Mouse (Mus musculus) cerebellum, adult (tissue): ENCODE results near the gene BC030500.

Source experiments
- ATAC-seq: cut with Nextera tagmentation; 2 replicates; pipeline ENCODE4 v1.9.2; 2017; ENCODE audit warnings: mild to moderate bottlenecking, moderate library complexity, mixed read lengths; ENCODE audit not compliant: insufficient number of reproducible peaks, low FRiP score, low TSS enrichment

BC030500 gene

GRCm38 (mm10) chr8:58911677-58912076 lies at the start of gene BC030500:
BC030500 (plus strand) TSS chr8:58911755.
- no peak for ATAC-seq

DNA sequence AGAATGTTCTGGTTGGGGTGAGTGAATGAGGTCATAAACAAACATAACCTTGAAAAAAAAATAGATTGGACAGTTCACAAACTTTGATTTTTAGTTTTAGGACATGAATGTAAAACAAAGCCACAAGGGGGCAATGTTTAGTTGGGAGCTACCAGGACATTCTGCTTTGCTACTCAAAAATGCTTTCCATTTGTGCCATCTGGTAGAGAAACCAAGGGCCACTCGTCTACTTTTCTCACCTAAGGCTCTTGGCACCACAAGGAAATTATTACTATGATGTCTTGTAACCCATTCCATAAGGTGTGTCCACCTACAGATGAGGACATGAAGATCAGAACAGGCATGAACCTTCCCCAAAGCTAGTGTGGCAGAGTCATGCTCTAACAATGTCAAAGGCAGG lies 25.1 kb upstream of the BC030500 start:
- ATAC-seq: no peak

GRCm38 (mm10) chr8:58890591-58890990 lies 21.0 kb upstream of the BC030500 start:
- no peak for ATAC-seq

DNA sequence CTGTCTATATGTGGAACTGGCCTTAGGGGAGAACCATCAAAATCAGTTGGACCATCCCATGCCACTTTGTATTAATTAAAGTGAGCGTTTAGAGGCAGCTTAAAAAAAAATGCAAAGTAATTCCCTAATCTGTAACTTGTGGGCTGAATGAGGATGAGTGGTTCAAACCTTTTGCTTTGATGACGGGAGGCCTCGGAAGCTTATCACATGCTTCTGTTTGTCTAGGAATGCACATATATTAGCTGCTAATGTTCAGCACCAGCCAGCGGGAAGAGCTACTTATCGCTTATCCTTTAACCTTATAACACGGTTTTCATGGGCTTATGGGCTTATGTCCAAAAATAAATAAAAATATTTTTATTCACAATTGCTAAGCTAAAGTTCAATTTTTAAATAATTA lies 15.6 kb upstream of the BC030500 start:
- ATAC-seq: no peak

- no peak for ATAC-seq
These were observed 7.1 kb upstream of the BC030500 start for GRCm38 (mm10) chr8:58904465-58904864.

DNA sequence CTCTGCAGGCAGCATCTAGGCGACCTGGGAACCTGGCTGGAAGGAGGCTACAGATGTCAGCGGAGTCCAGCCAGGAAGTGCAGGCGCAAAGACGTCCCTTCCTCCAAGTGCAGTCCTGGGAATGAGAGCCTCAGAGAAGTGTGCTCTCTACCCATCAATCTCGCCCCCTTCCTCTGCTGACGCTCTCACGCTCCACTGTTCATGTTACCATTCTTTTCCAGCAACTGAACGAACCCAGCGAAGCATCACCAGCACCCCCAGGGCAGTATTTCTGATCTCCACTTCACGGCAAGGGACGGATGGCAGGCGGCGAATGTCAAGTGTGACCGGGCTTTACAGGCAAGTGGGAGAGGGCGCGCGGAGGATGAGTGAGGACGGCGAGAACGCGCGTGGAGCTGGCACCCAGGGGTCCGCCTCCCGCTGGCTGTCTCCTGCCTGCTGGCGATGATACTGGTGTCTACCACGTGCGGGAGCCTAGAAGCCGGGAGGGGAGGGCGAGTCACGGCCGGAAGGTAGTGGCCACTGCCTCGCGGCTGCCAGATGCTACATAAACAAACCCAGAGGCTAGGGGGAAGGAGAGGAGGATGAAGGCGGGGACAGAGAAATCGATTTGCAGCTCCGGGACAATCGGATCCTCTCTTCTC lies 763 bp downstream of the BC030500 start, which contains the start of gene Galntl6:
Galntl6 (minus strand) TSS at position 445 of the 644 bp plus-strand sequence.
- peak; percentile 40 for ATAC-seq

DNA sequence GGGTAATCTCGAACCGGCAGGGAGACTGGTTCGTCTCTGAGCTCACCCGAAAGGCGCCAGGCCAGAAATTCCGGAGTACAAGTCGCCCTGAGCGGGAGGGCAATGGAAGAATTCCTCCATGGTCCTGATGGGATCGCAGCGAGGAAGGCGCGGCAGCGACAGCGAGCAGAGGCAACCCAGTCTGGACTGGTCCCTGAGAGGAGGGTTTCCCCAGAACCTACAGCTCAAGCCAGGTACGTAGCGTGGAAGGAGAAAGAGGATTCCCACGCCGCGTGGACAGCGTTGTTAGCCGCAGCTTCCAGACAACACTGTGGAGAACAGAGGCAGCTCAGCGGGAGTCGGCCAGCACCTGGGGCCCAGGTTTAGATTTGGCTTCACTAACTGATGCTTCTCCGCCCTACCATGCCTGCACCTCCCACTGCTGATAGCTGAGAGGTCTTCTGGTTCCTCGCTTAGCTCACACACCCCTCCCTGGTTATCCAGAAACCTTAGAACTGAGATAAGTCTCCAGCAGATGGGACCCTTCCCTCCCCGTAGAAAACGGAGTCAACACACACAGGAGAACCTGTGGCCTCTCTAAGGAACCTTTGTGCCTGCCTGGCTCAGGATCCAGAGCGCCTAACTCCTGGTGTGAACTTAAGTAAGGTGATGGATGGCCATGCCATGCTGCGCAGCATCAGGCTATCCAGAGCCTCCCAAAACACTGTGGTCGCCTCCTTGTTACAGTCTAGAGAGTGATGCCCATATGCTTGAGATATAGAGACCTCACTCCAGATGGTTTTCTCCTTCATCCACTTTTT lies 1.5 kb downstream of the BC030500 start:
- peak; percentile 40 for ATAC-seq

- ATAC-seq: no peak
These were observed 2.0 kb downstream of the BC030500 start for GRCm38 (mm10) chr8:58913640-58913968.

DNA sequence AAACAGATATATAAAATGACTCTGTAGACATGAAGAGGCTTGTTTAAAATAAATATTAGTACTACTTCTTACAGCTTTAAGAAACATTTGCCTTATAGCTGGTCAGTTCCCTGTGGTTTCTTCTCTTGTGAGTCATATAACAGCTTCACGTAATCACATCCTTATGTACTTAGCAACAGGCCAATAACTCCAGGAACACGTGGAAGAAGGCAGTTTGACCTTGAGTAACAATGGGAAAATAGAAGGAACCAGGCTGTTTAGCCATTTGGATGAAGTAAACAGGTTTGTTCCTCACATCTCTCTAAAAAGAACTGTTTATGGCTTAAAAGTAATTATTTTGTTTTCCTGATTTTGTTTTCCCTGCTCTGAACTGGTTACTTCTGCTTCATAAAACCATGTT lies 3.6 kb downstream of the BC030500 start:
- no peak for ATAC-seq

- no peak for ATAC-seq
These were observed 19.5 kb downstream of the BC030500 start for GRCm38 (mm10) chr8:58931066-58931465.

DNA sequence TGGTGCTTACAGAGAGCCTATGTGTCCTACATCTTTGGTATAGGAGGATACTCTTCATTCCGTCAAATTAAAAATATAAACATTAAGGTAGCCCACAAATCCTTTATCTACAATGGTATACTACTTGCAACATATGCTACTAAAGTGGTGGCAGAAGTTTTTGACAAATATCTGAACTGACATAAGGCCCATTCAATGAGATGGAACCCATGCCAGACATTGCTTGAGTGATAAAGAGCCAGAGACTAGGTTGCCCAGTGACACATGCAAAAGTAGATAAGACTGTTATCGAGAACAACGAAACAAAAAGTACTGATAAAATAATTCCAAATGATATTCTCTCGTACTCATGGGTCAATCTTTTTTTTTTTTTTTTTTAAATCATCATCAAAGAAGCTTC lies 32.2 kb downstream of the BC030500 start:
- no peak for ATAC-seq

DNA sequence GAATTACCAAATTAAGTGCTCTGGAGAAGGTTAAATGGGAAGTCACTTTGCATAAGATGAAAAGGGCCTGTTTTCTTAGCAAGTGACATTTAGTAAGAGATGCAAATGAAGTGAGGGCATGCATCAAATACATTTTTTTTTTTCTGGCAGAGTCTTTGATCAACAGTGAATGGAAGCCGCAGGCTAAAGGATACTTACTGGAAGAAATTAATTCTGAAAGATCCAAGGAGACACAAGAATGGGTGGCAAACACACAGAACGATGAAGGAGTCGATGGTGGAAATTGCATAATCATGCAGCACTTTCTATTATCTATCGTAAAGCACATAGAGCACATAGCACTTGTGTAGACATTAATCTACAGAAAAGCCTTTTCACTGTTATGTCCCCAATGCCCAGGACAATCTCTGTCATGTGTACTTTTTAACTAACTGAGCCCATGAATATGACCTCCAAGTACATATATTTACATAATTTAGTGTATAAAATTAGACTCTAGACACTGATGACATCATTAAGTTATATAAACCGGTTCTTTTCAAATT lies 45.7 kb downstream of the BC030500 start:
- ATAC-seq: no peak
